Mouse (Mus musculus) adrenal gland, adult 8-10 months (tissue): ENCODE measurements around the gene Fryl. TPM values are rescaled to one million over a fixed set of nuclear protein-coding genes. Genes with fewer than 3 reads are reported as not detected.
A peak's percentile ranks its signal among the peaks of the same experiment; 100 is the strongest.
"Not testable (repeated sequence)": the region's sequence is repeated elsewhere in the genome, so short reads cannot be mapped to it uniquely, and the experiment has no call there.

Experiments
- DNase-seq: peaks from one replicate; pipeline ENCODE4 v3.0.0; 2022
- total RNA-seq, 4 experiments: library from RNA; stranded (reverse); gene quantifications; 2 replicates each; pipeline ENCODE4 v1.2.4; 2022

Gene Fryl
- total RNA-seq, 4 experiments from 2014 or later = 39.3 to 67.3 (median 51.1) TPM

- no peak for DNase-seq
These were observed 167.3 kb downstream of the Fryl start for GRCm38 (mm10) chr5:73089158-73089557.

GRCm38 (mm10) chr5:73081496-73081895 is 174.9 kb downstream of the Fryl start:
- DNase-seq = no peak

GRCm38 (mm10) chr5:73079801-73080200 is 176.6 kb downstream of the Fryl start:
- no peak for DNase-seq

- DNase-seq = peak; percentile 55
These were observed 185.1 kb downstream of the Fryl start for GRCm38 (mm10) chr5:73071319-73071718.

GRCm38 (mm10) chr5:73066946-73067345 is 189.5 kb downstream of the Fryl start:
- no peak for DNase-seq

- no peak for DNase-seq
These were observed 192.4 kb downstream of the Fryl start for GRCm38 (mm10) chr5:73063768-73064669.

- DNase-seq = no peak
These were observed 194.8 kb downstream of the Fryl start for GRCm38 (mm10) chr5:73061506-73062155.

GRCm38 (mm10) chr5:73056937-73057336 is 199.5 kb downstream of the Fryl start:
- no peak for DNase-seq

- no peak for DNase-seq
These were observed 200.0 kb downstream of the Fryl start for GRCm38 (mm10) chr5:73056457-73056856.

- DNase-seq = no peak
These were observed 202.5 kb downstream of the Fryl start for GRCm38 (mm10) chr5:73053933-73054332.

- no peak for DNase-seq
These were observed 208.7 kb downstream of the Fryl start for GRCm38 (mm10) chr5:73047651-73048245.

GRCm38 (mm10) chr5:73044055-73044454 is 212.4 kb downstream of the Fryl start:
- no peak for DNase-seq

- no peak for DNase-seq
These were observed 223.9 kb downstream of the Fryl start for GRCm38 (mm10) chr5:73032481-73032880.

GRCm38 (mm10) chr5:73028646-73029045 is 227.8 kb downstream of the Fryl start:
- no peak for DNase-seq

- no peak for DNase-seq
These were observed 232.6 kb downstream of the Fryl start for GRCm38 (mm10) chr5:73023801-73024200.

- no peak for DNase-seq
These were observed 241.7 kb downstream of the Fryl start for GRCm38 (mm10) chr5:73014745-73015144.

- not testable (repeated sequence) for DNase-seq
These were observed 242.7 kb downstream of the Fryl start for GRCm38 (mm10) chr5:73013611-73014287.

GRCm38 (mm10) chr5:73012884-73013610 is 243.4 kb downstream of the Fryl start:
- not testable (repeated sequence) for DNase-seq

- not testable (repeated sequence) for DNase-seq
These were observed 244.6 kb downstream of the Fryl start for GRCm38 (mm10) chr5:73011806-73012205.

- DNase-seq = not testable (repeated sequence)
These were observed 248.2 kb downstream of the Fryl start for GRCm38 (mm10) chr5:73008230-73008629.

GRCm38 (mm10) chr5:73007582-73007959 is 248.8 kb downstream of the Fryl start:
- DNase-seq = no peak
